Mouse (Mus musculus): ENCODE data around the gene Ufd1.

DNA sequence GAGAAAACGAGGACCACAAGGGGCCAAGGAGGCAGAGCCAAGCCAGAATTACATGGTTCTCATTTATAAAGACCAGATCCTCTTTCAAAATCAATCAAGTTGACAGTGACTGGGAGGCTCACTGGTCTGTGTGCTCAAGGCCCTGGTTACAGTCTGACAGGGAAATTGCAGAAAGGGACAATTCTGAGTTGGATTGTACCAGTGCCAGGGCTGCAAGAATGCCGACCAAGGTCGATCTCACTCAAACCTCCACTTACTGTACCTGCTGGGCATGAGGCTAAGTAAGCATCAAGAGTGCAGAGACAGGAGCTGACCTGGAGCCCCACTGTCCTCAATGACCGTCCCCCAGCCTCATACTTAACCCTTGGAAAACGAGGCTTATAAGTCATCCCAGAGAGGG lies 13.4 kb upstream of the Ufd1 start:
- TF ChIP-seq CTCF (IDR thresholded peaks at IDR 0.05; ENCODE audit: extremely low read depth, insufficient read depth, low read length) (no peak), POLR2A (IDR thresholded peaks at IDR 0.05; ENCODE audit: extremely low read depth, insufficient read depth, low read length) (no peak)
